Mouse (Mus musculus) ES-E14 (cell line): ENCODE results near the gene Melk.

Experiments used
- CHD2 ChIP-seq: IDR thresholded peaks from 2 replicates; pipeline ENCODE4 v1.6.1; 2014; ENCODE audit warnings: mild to moderate bottlenecking, low read depth, low read length, inconsistent platforms
- HCFC1 ChIP-seq: IDR thresholded peaks from 2 replicates; pipeline ENCODE4 v1.6.1; 2012; ENCODE audit warnings: low read length, inconsistent platforms, borderline replicate concordance; ENCODE audit not compliant: insufficient read depth
- MAFK ChIP-seq: IDR thresholded peaks from 2 replicates; pipeline ENCODE4 v1.6.1; 2014; ENCODE audit warnings: mild to moderate bottlenecking, low read depth, low read length, inconsistent platforms; ENCODE audit not compliant: insufficient read depth
- ZC3H11A ChIP-seq: IDR thresholded peaks from 2 replicates; pipeline ENCODE4 v1.6.1; 2012; ENCODE audit warnings: low read depth, mild to moderate bottlenecking, inconsistent platforms, low read length, borderline replicate concordance
- ZNF384 ChIP-seq: IDR thresholded peaks from 2 replicates; pipeline ENCODE4 v1.6.1; 2012; ENCODE audit warnings: low read depth, low read length, inconsistent platforms

DNA sequence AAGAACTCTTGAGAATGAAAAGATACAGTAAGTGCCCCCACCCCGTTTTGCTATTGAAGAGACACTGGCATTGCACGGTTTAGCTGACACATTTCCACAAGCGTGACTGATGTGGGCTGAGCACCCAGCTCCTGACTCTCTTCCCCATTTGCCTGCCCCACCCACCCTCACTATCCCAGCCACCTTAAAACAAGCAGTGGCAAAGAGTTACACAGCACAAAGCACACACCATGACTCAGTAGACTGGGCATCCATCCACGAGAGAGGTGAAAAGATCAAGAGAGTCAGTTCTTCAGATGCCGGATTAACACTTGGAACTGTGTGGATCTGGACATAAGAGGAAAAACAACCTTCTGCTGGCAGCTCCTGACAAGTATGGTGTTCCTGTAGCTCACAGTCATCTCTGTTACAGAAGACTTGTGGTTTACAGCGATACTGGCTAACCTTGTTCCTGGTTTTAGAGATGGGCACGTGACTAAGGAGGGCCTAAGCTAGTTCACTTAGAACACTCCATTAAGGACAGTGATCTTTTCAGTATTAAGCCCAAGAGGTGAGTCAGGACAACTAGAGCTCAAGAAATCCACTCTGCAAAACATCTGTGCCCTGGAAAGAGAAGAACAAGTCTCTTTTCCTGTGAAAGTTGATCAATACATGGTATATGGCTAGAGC is 18.9 kb upstream of the Melk start:
- TF ChIP-seq MAFK (no peak), HCFC1 (no peak), CHD2 (no peak), ZNF384 (no peak), ZC3H11A (no peak)
